ENCODE assay signal across 10 mouse cellular contexts in the genomic region with DNA sequence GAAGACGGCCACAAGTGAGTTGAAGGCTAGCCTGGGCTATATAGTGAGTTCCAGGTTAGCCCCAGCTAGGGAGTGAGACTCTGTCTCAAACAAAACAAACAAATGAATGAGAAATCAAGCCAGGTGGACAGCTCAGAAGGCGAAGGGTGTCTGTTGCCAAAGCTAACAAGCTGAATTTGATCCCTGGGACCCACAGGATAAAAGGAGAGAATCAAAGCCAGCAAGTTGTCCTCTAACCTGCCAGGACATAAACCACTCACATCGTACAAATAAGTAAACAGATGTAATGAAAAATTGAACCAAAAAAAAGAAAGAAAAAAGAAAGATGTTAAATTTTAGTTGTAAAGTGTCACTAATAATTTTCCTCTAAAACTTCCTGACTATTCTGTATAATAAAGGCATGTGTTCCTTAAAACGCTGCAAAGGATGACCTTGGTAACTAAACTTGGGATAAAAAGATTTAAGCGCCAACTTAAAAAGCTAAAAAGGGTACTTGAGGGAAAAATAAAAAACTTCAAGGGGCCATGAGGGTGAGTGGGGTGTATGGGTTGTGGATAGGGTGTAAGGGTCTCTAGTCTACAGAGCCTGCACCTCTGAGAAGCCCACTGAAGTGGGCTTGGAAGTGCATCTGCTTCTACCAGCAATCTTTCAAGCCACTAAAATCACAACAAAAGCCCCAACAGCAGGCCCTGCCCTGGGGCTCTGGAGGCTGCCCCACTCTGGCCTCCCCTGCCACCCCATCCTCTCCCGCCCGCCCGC. TPM values are rescaled to one million over a fixed set of nuclear protein-coding genes. Genes with fewer than 3 reads are reported as not detected.
A peak's percentile ranks its signal among the peaks of the same experiment; 100 is the strongest.
DNase-seq lines count a peak whose midpoint lies in the region; ATAC-seq lines count a peak whose summit lies in the region.
"Had no signal": no experiment of that assay in that cellular context is flagged by ENCODE, and none has a peak within 500 bp of the region (broad histone marks: within the 10 kb centered on the region; RNA-seq: fewer than 3 reads in every experiment).

No protein-coding gene starts in this region.

- peaks cover 47% of the 10 kb centered on the region for H3K4me1 ChIP-seq in kidney, embryonic 15.5 days
- H3K4me1 ChIP-seq in embryonic facial prominence, embryonic 13.5 days = peaks cover 27% of the 10 kb centered on the region
- peaks cover 19% of the 10 kb centered on the region for H3K4me1 ChIP-seq in hindbrain, embryonic 12.5 days
- H3K4me1 ChIP-seq in midbrain, embryonic 15.5 days = peaks cover 10% of the 10 kb centered on the region

- DNase-seq in kidney, postnatal 10 days = no peak
- no peak for DNase-seq in urinary bladder, adult 2 months (ENCODE audit: low spot score)
- DNase-seq in adrenal gland, postnatal 36 days = no peak
- DNase-seq: thymus, adult 18-20 months had no signal

- H3K9ac ChIP-seq in kidney, embryonic 15.5 days = 0 out of 2 replicates have a peak overlapping the region, but pooled peaks have one; percentile 8
- peak overlapping the region; percentile 46; the same call in 1 of the 2 replicates for H3K9ac ChIP-seq in embryonic facial prominence, embryonic 13.5 days
- 0 out of 2 replicates have a peak overlapping the region, but pooled peaks have one; percentile 29 for H3K9ac ChIP-seq in hindbrain, embryonic 12.5 days
- H3K9ac ChIP-seq in midbrain, embryonic 15.5 days = no peak overlapping the region

- H3K36me3 ChIP-seq in kidney, embryonic 15.5 days = no peaks in the 10 kb centered on the region
- no peaks in the 10 kb centered on the region for H3K36me3 ChIP-seq in embryonic facial prominence, embryonic 13.5 days
- no peaks in the 10 kb centered on the region for H3K36me3 ChIP-seq in hindbrain, embryonic 12.5 days
- no peaks in the 10 kb centered on the region for H3K36me3 ChIP-seq in midbrain, embryonic 15.5 days (replicated peaks)
- H3K36me3 ChIP-seq: G1E had no signal

- H3K4me3 ChIP-seq in kidney, embryonic 15.5 days (replicated peaks) = no peak overlapping the region
- no peak overlapping the region for H3K4me3 ChIP-seq in embryonic facial prominence, embryonic 13.5 days
- no peak overlapping the region for H3K4me3 ChIP-seq in hindbrain, embryonic 12.5 days
- H3K4me3 ChIP-seq in midbrain, embryonic 15.5 days = no peak overlapping the region
- H3K4me3 ChIP-seq: megakaryocyte, embryonic 14.5 days had no signal

- H3K27ac ChIP-seq in kidney, embryonic 15.5 days = peak overlapping the region; percentile 89
- peak overlapping the region; percentile 79 for H3K27ac ChIP-seq in embryonic facial prominence, embryonic 13.5 days
- peak overlapping the region; percentile 78 for H3K27ac ChIP-seq in hindbrain, embryonic 12.5 days
- peak overlapping the region; percentile 30; the same call in 1 of the 2 replicates for H3K27ac ChIP-seq in midbrain, embryonic 15.5 days

- no peaks in the 10 kb centered on the region for H3K9me3 ChIP-seq in kidney, embryonic 15.5 days (replicated peaks)
- no peaks in the 10 kb centered on the region for H3K9me3 ChIP-seq in embryonic facial prominence, embryonic 13.5 days
- no peaks in the 10 kb centered on the region for H3K9me3 ChIP-seq in hindbrain, embryonic 12.5 days (replicated peaks)
- no peaks in the 10 kb centered on the region for H3K9me3 ChIP-seq in midbrain, embryonic 15.5 days
- H3K9me3 ChIP-seq: G1E; megakaryocyte, embryonic 14.5 days had no signal

- WGBS in kidney, embryonic 15.5 days = 27% methylated on average over 8 of the region's 8 CpGs
- 53% methylated on average over 8 of the region's 8 CpGs for WGBS in embryonic facial prominence, embryonic 13.5 days
- WGBS in hindbrain, embryonic 12.5 days = 45% methylated on average over 8 of the region's 8 CpGs
- 48% methylated on average over 8 of the region's 8 CpGs for WGBS in midbrain, embryonic 15.5 days

- no peaks in the 10 kb centered on the region for H3K27me3 ChIP-seq in kidney, embryonic 15.5 days
- no peaks in the 10 kb centered on the region for H3K27me3 ChIP-seq in embryonic facial prominence, embryonic 13.5 days
- H3K27me3 ChIP-seq in hindbrain, embryonic 12.5 days = no peaks in the 10 kb centered on the region
- no peaks in the 10 kb centered on the region for H3K27me3 ChIP-seq in midbrain, embryonic 15.5 days (replicated peaks)

- H3K4me2 ChIP-seq in kidney, embryonic 15.5 days = peak overlapping the region; percentile 20; the same call in 1 of the 2 replicates
- H3K4me2 ChIP-seq in embryonic facial prominence, embryonic 13.5 days = peak overlapping the region; percentile 22
- H3K4me2 ChIP-seq in hindbrain, embryonic 12.5 days (replicated peaks) = peak overlapping the region; percentile 20
- peak overlapping the region; percentile 6; the same call in 1 of the 2 replicates for H3K4me2 ChIP-seq in midbrain, embryonic 15.5 days

- no peak for ATAC-seq in kidney, embryonic 15.5 days (replicated peaks; ENCODE audit: low FRiP score)
- no peak for ATAC-seq in embryonic facial prominence, embryonic 13.5 days (ENCODE audit: insufficient number of reproducible peaks, insufficient read depth, low FRiP score, low TSS enrichment, low read depth)
- no peak for ATAC-seq in hindbrain, embryonic 12.5 days (ENCODE audit: low FRiP score)
- ATAC-seq in midbrain, embryonic 15.5 days (replicated peaks) = no peak

RNA-seq across cellular contexts. Expression of gene Srp14, which starts 30.4 kb away (rescaled TPM):
- 224 and 241 TPM in 2 replicates for polyA plus RNA-seq in kidney, embryonic 15.5 days (2015; fragmentation: Nextera tagmentation; extraction: Ambion mirVana)
- 275 TPM in 2 replicates for polyA plus RNA-seq in embryonic facial prominence, embryonic 13.5 days (2015; fragmentation: Nextera tagmentation; extraction: Ambion mirVana)
- 261 and 288 TPM in 2 replicates for polyA plus RNA-seq in hindbrain, embryonic 12.5 days (2016; fragmentation: Nextera tagmentation; extraction: Ambion mirVana)
- polyA plus RNA-seq in midbrain, embryonic 15.5 days (2015; fragmentation: Nextera tagmentation; extraction: Ambion mirVana) = 303 and 315 TPM in 2 replicates
- polyA plus RNA-seq in urinary bladder, adult 2 months (2012; rRNA removed) = 203 and 232 TPM in 2 replicates
- 100 to 1,000 TPM; 210 to 233 TPM for total RNA-seq in adrenal gland, postnatal 36 days (2021)

RNA-seq across cellular contexts. Expression of gene Bmf, which starts 39.6 kb away (rescaled TPM):
- 7.6 and 8.2 TPM in 2 replicates for polyA plus RNA-seq in kidney, embryonic 15.5 days (2015; fragmentation: Nextera tagmentation; extraction: Ambion mirVana)
- 4.1 and 4.3 TPM in 2 replicates for polyA plus RNA-seq in embryonic facial prominence, embryonic 13.5 days (2015; fragmentation: Nextera tagmentation; extraction: Ambion mirVana)
- polyA plus RNA-seq in hindbrain, embryonic 12.5 days (2016; fragmentation: Nextera tagmentation; extraction: Ambion mirVana) = 5.4 and 6.2 TPM in 2 replicates
- 3.3 and 4.3 TPM in 2 replicates for polyA plus RNA-seq in midbrain, embryonic 15.5 days (2015; fragmentation: Nextera tagmentation; extraction: Ambion mirVana)
- 11.7 and 14.1 TPM in 2 replicates for polyA plus RNA-seq in urinary bladder, adult 2 months (2012; rRNA removed)
- total RNA-seq in adrenal gland, postnatal 36 days (2021) = 10 to 100 TPM; 10.9 to 14.1 TPM
- polyA plus RNA-seq: G1E had no signal

Comparison
In these comparisons a context has a peak if more than half of its experiments do, and no peak if none do; other contexts are left out.
1. H3K27ac ChIP-seq: peak in every context shown above with its lines; median percentile 89 in kidney, embryonic 15.5 days; 79 in embryonic facial prominence, embryonic 13.5 days; 78 in hindbrain, embryonic 12.5 days; 30 in midbrain, embryonic 15.5 days.